Mouse (Mus musculus): Measurements from ENCODE around the gene Arhgef10l.

GRCm38 (mm10) chr4:140581730-140582389 is 84.0 kb downstream of the Arhgef10l start:
- TF ChIP-seq CTCF (IDR thresholded peaks at IDR 0.05; ENCODE audit: low read depth, low read length) (no peak), POLR2A (IDR thresholded peaks at IDR 0.05; ENCODE audit: borderline replicate concordance, low read depth, low read length) (peak; percentile 35; the same call in 1 of the 2 replicates)
